Mouse (Mus musculus): ENCODE data around the gene Syp. TPM values are rescaled to one million over a fixed set of nuclear protein-coding genes. Genes with fewer than 3 reads are reported as not detected.

Syp gene
- 28.5 and 34.6 TPM in 2 replicates for total RNA-seq (2021)
- long read RNA-seq, transcript Syp-201 (7 exons, 2,591 nt): major isoform, 21 of 35 reads
- long read RNA-seq, partial matches to known transcripts: 12 of 35 reads
- long read RNA-seq, other reads (novel, unspliced or antisense): 2 of 35 reads

- peak; percentile 85 for DNase-seq
These were observed at the start of gene Syp for GRCm38 (mm10) chrX:7638401-7639091. Gene Syp, plus strand, starts transcription at chrX:7638471.

- DNase-seq: no peak
These were observed 42.9 kb upstream of the Syp start for GRCm38 (mm10) chrX:7595371-7595770.

DNA sequence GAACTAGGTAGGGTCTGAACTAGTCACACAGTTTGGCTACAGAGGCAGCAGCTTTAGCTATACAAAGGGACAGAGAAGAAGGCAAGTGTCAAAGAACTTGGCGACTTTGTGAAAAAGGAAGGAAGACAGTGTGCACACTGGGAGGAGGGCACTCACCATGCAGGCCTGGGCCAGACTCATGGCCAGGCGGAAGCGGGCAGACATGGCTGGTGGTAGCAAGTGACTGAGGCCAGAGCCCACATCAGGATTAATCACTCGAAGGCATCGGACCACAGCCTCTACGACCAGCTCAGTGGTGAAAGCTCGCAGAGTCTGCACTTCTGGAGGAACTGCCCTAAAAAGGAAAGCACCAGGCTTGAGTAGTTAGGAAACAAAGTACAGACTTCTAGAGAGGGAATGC lies 34.3 kb upstream of the Syp start:
- DNase-seq: no peak

- DNase-seq: peak; percentile 80
These were observed 33.2 kb upstream of the Syp start, which contains the start of gene Ccdc22 for GRCm38 (mm10) chrX:7604879-7605574. Gene Ccdc22, minus strand, starts transcription at chrX:7605517.

- DNase-seq: no peak
These were observed 32.7 kb upstream of the Syp start for GRCm38 (mm10) chrX:7605575-7605941.

GRCm38 (mm10) chrX:7606783-7607182 lies 31.5 kb upstream of the Syp start, which contains the start of gene Cacna1f:
Gene Cacna1f, plus strand, starts transcription at chrX:7607083.
- DNase-seq: no peak

DNA sequence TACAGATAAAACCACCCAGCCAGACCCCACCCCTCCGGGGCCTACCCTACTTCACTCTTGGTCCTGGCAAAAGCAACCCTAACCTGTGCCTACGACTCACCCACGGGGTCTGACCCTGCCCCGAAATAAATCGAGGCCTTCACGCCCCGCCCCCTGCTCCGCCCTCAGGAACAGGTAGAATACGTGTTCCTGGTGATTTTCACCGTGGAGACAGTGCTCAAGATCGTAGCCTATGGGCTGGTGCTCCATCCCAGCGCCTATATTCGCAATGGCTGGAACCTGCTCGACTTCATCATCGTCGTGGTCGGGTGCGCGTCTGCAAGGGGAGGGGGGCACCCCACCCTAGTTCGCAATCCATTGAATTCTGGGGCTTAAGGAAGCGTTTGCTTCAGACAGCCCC lies 28.2 kb upstream of the Syp start:
- no peak for DNase-seq

DNA sequence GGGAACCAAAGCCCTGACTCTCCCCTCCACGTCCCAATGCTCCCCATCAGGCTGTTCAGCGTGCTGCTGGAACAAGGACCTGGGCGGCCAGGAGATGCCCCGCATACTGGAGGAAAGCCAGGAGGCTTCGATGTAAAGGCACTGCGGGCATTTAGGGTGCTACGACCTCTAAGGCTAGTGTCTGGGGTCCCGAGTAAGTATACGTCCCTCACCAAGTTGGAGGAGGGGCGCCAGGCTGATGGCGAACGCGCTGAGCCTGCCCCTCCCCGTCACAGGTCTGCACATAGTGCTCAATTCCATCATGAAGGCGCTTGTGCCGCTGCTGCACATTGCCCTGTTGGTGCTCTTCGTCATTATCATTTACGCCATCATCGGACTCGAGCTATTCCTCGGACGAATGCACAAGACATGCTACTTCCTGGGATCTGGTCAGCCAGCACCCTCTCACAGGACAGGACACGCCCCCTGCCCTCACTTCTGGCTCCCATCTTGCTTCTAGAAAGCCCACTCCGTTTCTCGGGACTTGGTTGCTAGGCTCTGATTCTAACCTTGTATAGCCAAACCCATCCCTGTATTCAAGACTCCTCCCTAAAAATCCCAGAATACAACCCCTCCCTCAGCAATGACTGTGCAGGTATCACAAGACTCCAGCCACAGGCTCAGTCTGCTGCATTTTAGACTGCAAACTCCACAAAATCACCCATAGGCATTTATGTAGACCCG lies 27.6 kb upstream of the Syp start:
- DNase-seq: no peak

- DNase-seq: no peak
These were observed 20.3 kb upstream of the Syp start for GRCm38 (mm10) chrX:7617889-7618551.

- DNase-seq: no peak
These were observed 5.7 kb upstream of the Syp start for GRCm38 (mm10) chrX:7632560-7632959.

DNA sequence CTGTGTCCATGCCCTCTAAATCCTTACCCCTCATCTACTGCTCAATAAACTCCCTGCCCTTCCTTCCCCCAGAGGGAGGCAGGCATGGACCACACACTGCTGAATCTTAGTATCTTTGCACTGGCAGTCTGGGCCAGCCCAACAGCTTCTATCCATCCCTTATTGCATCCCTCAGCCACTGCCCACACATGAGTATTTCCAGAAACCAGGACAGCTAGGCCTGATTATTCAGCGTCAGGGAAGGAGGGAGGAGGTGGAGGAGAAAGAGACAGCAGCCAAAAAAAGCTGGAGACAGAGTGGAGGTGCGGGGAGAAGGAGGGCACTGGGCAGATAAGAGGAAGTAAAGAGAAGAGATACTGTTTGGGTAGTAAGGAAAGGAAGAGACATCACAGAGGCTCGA lies 3.2 kb upstream of the Syp start:
- DNase-seq: no peak

DNA sequence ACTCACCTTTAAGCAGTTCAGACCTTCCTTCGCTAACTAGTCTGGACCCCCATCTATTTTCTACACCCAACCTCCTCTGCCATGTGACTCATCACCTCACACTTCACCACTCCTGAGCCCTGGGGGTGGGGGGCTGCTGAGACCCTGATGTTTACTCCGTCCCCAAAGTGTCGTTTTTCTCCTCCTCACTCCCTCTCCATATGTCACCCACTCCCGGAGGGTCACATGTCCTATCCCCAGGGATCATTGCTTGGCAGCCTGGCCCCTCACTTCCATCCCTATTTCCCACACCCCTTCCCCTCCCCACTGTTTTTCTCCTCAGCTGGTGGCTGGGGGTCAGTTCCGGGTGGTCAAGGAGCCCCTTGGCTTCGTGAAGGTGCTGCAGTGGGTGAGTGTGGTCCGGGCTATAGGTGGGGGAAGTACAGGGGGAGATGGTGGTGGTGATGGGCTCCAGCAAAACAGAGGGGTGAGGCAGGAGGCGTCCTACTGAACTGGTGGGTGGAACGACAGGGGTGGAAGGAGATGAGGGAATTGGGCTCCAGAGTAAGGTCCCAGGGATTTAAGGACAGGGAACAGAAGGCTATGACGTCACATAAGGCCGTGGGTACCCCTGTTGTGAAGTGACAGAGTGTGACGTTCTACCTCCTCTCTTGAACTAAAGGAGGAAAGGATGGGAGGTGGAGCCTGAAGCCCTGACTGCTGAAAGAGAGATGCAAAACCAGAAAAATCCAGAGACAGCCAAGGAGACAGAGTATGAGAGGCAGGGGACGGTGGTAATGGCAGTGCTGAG lies 1.5 kb downstream of the Syp start:
- DNase-seq: no peak

- no peak for DNase-seq
These were observed 2.5 kb downstream of the Syp start for GRCm38 (mm10) chrX:7640785-7641184.

GRCm38 (mm10) chrX:7645349-7645748 lies 7.1 kb downstream of the Syp start:
- DNase-seq: peak; percentile 77

- peak; percentile 76 for DNase-seq
These were observed 10.5 kb downstream of the Syp start for GRCm38 (mm10) chrX:7648671-7649304.

GRCm38 (mm10) chrX:7657221-7657639 lies 19.0 kb downstream of the Syp start, which contains the start of gene Prickle3:
Gene Prickle3, plus strand, starts transcription at chrX:7657260.
- DNase-seq: peak; percentile 69

DNA sequence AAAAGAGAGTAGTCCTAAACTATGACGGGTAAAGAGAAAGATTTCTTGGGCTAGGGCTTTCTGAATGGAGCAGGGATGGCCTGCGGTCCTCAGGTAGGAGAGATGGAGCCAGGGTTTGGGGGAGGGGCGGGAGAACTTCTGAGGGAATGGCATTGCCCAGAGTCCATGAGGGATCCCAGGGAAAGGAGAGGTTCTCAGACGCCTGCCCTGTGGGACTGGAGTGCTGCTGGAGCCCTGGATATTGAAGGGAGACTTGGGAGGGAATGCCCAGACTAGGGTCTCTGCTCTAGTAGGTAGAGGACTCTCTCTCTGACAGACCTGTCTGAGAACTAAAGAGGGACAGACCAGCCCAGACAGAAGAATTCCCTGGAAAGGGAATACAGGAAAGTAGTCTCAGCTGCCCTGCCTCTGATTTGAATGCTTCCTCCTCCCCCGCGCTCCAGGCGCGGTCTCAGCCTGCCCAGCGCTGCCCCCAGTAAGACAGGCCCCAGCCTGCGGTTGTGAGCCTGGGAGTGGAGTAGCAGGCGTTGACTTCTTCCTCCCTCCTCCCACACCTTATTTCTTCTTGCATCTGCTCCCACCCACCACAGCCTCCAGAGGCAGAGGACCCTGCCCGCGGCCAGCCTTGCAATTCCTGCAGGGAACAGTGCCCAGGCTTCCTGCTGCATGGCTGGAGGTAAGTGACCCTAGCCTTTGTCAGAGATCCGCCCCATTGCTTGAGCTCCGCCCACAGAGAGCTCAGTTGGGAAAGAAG lies 19.9 kb downstream of the Syp start:
- peak; percentile 58 for DNase-seq

DNA sequence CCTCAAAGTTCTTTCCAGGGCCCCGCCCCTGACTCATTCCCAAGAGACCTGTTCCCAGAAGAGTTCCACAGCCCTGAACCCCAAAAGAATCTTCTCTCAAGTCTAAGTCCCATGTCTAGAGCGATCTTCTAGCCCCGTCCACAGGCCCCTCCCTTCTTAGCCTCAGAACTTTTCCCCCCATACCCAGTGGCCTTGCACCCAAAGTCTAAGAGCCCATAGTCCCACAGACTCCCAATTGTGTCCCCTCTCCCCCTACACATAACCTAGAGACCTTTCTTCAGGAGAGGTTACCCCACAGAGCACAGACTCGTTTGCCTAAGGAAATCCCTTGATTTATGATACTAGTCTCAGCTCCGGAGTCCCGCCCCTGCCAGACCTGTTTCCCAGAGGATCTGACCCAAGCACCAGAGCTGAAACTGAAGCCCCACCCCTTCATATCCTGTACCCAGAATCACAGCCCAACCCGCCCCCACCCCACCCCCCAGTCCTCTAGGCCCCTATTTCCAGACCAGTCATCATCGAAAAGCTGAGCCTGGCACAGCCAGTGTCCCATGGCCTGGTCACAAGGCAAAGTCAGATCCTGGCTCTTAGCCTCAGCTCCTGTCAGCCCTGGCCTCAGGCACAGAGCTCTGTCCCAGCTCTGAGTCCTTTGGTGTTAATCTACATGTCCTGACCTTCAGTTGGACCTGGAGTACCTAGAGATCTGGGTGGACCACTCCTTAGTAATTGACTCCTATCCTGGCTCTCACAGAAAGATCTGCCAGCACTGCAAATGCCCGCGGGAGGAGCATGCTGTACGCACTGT lies 20.7 kb downstream of the Syp start:
- no peak for DNase-seq

DNA sequence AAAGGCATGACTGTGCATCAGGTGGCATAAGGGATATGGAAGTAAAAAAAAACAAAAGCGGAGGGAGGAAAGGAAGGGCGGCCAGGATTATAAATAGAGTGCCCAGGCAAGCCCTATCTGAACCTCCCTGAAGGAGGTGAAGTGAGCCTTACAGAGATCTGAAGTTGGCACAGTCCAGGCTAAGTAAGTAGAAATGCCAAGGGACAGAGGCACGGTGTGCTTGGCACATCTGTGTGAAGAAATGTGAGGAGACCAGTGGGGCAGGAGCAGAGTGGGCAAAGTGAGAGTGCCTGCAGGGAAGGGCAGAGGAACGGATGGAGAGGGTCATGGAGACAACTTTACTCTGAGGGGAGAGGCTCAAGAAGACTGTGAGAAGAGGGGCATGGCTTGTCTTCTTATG lies 22.8 kb downstream of the Syp start:
- DNase-seq: no peak
